Mouse (Mus musculus) forebrain, embryonic 11.5 days (tissue): ENCODE measurements around the gene Psen2. TPM values are rescaled to one million over a fixed set of nuclear protein-coding genes. Genes with fewer than 3 reads are reported as not detected.

Experiments
- ATAC-seq: fragments of 200-750 bp; cut with Nextera tagmentation; replicated peaks from 2 replicates; pipeline ENCODE4 v1.8.0; 2017; ENCODE audit warnings: moderate TSS enrichment; ENCODE audit not compliant: low FRiP score
- DNase-seq: peaks from one replicate; pipeline ENCODE4 v3.0.0-alpha.2; 2017; ENCODE audit warnings: low spot score
- H3K27ac ChIP-seq: fragments of 300-500 bp; sonication (generic); 2 replicates; pipeline ENCODE4 v1.5.1; 2014; ENCODE audit warnings: low read depth, low read length
- H3K27me3 ChIP-seq: fragments of 300-500 bp; sonication (generic); 2 replicates; pipeline ENCODE4 v1.6.1; 2014; ENCODE audit warnings: mild to moderate bottlenecking, low read length, mixed read lengths; ENCODE audit not compliant: control insufficient read depth, insufficient read depth
- H3K36me3 ChIP-seq: fragments of 300-500 bp; sonication (generic); 2 replicates; pipeline ENCODE4 v1.6.1; 2014; ENCODE audit warnings: mild to moderate bottlenecking, low read length, moderate library complexity, mixed read lengths; ENCODE audit not compliant: control insufficient read depth, insufficient read depth
- H3K4me1 ChIP-seq: fragments of 300-500 bp; sonication (generic); replicated peaks from 2 replicates; pipeline ENCODE4 v1.6.1; 2014; ENCODE audit warnings: low read length, mixed read lengths; ENCODE audit not compliant: control insufficient read depth, insufficient read depth
- H3K4me2 ChIP-seq: fragments of 300-500 bp; sonication (generic); 2 replicates; pipeline ENCODE4 v1.6.1; 2014; ENCODE audit warnings: low read depth, mild to moderate bottlenecking, low read length, moderate library complexity, mixed read lengths; ENCODE audit not compliant: severe bottlenecking
- H3K4me3 ChIP-seq: fragments of 300-500 bp; sonication (generic); 2 replicates; pipeline ENCODE4 v1.5.1; 2014; ENCODE audit warnings: low read depth, low read length
- H3K9ac ChIP-seq: fragments of 300-500 bp; sonication (generic); 2 replicates; pipeline ENCODE4 v1.6.1; 2014; ENCODE audit warnings: low read length
- H3K9me3 ChIP-seq: fragments of 300-500 bp; sonication (generic); 2 replicates; pipeline ENCODE4 v1.6.1; 2016; ENCODE audit warnings: low read length, mixed read lengths; ENCODE audit not compliant: control insufficient read depth
- WGBS: fragments of 180-500 bp; shearing (Covaris S2); extraction: QIAGEN DNeasy Blood & Tissue Kit; methylation state at CpG from one replicate; pipeline ENCODE4 v1.1.7; 2014; 5-methylcytosine and 5-hydroxymethylcytosine counted together
- polyA plus RNA-seq: library from polyadenylated mRNA; unstranded; fragments of >200 nt; fragmentation: Nextera tagmentation; extraction: Ambion mirVana; gene quantifications from 2 replicates; pipeline ENCODE4 v1.2.1, GENCODE M21; 2014

Psen2 gene
- 5.7 and 6.1 TPM in 2 replicates for polyA plus RNA-seq

DNA sequence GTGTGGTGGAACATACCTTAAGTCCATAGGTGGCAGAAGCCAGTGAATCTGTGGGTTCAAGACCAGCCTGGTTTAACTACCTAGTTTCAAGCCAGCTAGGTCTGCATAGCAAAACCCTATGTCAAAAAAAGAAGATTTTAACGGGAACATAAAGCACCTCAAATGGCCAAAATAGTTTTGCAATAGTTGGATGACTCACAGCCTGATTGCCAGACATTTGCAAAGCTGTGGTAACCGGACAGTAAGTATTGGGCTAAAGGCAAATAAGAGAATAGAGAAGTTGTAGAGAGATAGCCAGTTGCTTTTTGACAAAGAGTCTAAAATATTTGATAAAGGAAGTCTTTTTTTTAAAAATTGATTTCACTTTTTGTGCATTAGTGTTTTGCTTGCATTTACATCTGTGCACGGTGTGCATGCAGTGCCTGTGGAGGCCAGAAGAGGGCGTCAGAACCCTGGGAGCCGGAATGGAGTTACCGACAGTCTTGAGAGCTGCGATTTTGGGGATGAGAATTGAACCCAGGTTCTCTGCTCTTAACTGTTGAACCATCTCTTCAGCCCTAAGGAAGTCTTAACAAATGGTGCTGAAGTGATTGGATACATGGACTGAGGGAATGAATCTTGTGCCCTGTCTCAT is at the start of gene Psen2:
Gene Psen2, minus strand, starts transcription at position 75 of the 634 bp plus-strand sequence.
- DNase-seq, result peak; percentile 61
- Histone ChIP-seq H3K9me3 (no peaks in the 10 kb centered on the region), H3K4me1 (no peaks in the 10 kb centered on the region), H3K36me3 (no peaks in the 10 kb centered on the region), H3K4me2 (no peak within 1 kb of the TSS), H3K9ac (no peak within 1 kb of the TSS), H3K27ac (no peak within 1 kb of the TSS), H3K27me3 (0 out of 2 replicates have a peak, but pooled peaks cover 2% of the 10 kb centered on the region), H3K4me3 (no peak within 1 kb of the TSS)
- WGBS, result 21% methylated on average over 7 of the region's 7 CpGs
- no peak for ATAC-seq

DNA sequence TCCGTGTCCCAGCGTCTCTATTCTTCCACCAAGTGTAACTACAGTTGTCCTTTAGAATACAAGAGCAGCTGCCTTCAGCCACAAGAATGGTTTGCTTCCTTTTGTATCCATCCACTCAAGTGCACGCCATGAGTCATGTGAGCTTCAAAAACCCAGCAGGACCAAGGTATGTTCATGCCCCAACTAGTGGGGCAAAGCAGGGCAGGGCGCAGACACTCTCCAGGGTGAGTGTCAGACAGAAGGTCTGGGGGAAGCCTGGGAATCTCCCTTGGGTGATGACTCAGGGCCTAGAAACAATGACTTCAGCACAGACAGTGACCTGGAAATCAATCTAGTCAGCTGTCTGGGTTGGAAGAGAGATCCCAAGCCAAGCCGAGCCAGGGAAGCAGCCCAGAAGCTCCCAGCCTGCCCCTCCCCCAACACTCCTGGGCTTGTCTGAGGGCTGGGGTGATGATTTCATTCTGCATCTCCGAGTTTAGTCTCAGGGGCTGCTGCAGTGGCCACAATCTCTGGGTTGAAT is 49.6 kb upstream of the Psen2 start:
- Histone ChIP-seq H3K27me3 (no peaks in the 10 kb centered on the region), H3K4me2 (peak overlapping the region; percentile 48; the same call in 1 of the 2 replicates), H3K9me3 (no peaks in the 10 kb centered on the region), H3K9ac (no peak overlapping the region), H3K36me3 (no peaks in the 10 kb centered on the region), H3K4me3 (no peak overlapping the region), H3K27ac (0 out of 2 replicates have a peak overlapping the region, but pooled peaks have one; percentile 50), H3K4me1 (peaks cover 11% of the 10 kb centered on the region; the same call in 1 of the 2 replicates)
- ATAC-seq (peak; percentile 64), DNase-seq (peak; percentile 73)
- WGBS, result 26% methylated on average over 6 of the region's 6 CpGs

DNA sequence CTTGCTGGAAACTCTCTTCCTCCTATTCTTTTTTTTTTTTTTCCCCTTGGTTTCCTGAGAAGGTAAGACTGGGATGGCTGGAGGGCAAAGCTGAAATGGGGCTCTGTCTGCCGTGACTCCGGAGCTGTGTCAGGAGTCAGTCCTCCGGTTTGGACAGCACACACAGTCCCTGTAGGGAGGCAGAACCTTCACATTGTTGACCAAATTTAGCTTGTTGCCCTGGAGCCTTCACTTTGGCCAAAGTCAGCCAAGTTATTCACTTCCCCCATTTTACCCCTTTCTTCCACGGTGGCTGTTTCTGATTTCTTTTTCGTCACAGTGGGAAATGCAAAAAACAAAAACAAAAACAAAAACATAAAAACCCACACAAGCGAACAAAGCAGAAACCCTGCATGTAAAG is 49.0 kb upstream of the Psen2 start:
- Histone ChIP-seq H3K36me3 (no peaks in the 10 kb centered on the region), H3K4me1 (peaks cover 11% of the 10 kb centered on the region; the same call in 1 of the 2 replicates), H3K4me2 (no peak overlapping the region; the same call in 1 of the 2 replicates), H3K9me3 (no peaks in the 10 kb centered on the region), H3K27me3 (no peaks in the 10 kb centered on the region), H3K27ac (0 out of 2 replicates have a peak overlapping the region, but pooled peaks have one; percentile 37), H3K9ac (no peak overlapping the region), H3K4me3 (no peak overlapping the region)
- ATAC-seq, result no peak
- WGBS, result 60% methylated on average over 6 of the region's 6 CpGs
- DNase-seq, result no peak

DNA sequence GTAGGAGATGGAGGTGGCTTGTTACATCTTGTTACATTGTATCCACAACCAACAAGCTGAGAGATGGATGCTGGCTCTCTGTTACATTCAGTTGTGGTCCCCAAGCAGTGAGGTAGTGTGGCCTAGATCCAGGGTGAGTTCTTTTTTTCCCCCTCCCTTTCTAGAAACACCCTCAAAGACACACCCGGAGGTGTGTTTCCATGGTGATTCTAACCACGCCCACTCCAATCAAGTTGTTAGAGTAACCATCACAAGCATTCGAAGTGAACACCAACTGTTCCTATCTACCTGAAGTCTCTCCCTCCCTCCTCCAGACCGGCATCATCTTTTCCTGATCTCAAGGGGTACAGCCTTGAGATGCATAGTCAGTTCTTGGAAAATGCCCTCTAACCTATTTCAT is 45.7 kb upstream of the Psen2 start:
- no peak overlapping the region for H3K27ac ChIP-seq
- no peak overlapping the region for H3K9ac ChIP-seq
- peaks cover 11% of the 10 kb centered on the region; the same call in 1 of the 2 replicates for H3K4me1 ChIP-seq
- 80% methylated on average over 4 of the region's 4 CpGs for WGBS
- no peaks in the 10 kb centered on the region for H3K27me3 ChIP-seq
- ATAC-seq (no peak), DNase-seq (no peak)
- H3K9me3 ChIP-seq, result no peaks in the 10 kb centered on the region
- H3K36me3 ChIP-seq, result no peaks in the 10 kb centered on the region
- H3K4me3 ChIP-seq, result no peak overlapping the region
- H3K4me2 ChIP-seq, result no peak overlapping the region

DNA sequence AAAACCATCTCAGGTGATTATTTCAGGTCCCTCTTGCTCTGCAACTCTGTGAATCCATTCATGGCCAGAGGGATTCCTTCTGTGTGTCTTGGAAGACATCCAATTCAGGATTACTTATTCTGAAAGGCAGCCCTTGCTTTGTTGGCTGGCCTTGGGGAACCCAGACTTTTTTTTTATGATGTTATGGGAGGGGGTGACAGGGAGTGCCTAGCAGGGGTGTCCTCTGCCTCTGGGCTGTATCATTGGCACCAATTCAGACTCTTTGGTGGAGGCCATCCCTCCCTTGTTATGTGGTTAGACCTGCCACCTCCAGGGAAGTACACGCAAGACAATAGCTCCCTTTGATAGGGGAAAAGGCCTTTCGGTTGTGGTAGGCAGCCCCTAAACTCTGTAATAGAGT is 44.4 kb upstream of the Psen2 start:
- WGBS, result 64% methylated on average over 2 of the region's 2 CpGs

DNA sequence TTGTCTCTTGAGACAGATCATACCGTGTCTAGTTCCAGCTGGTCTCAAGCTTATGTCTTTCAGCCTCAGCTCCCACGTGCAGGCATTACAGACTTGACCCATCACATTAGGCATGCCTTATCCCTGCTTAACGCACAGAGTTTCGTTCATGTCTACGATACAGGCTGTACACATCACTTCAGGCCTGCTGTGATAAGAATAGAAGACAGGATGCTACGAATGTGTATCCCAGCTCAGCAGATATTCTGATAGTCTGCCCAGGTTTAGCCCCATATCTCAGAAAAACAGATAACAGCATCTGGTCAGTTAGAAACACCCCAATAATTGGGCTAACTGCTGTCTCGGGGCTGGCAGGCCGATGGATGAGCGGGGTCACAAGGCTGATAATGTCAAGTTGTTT is 43.7 kb upstream of the Psen2 start:
- no peak overlapping the region for H3K4me2 ChIP-seq
- no peaks in the 10 kb centered on the region for H3K27me3 ChIP-seq
- H3K36me3 ChIP-seq, result no peaks in the 10 kb centered on the region
- H3K9ac ChIP-seq, result no peak overlapping the region
- H3K9me3 ChIP-seq, result no peaks in the 10 kb centered on the region
- WGBS, result 91% methylated on average over 9 of the region's 9 CpGs
- ATAC-seq (no peak), DNase-seq (no peak)
- no peak overlapping the region for H3K4me3 ChIP-seq
- no peaks in the 10 kb centered on the region for H3K4me1 ChIP-seq
- no peak overlapping the region for H3K27ac ChIP-seq

More for the DNA sequence above, 44.4 kb upstream of the Psen2 start:
- H3K36me3 ChIP-seq, result no peaks in the 10 kb centered on the region
- H3K9me3 ChIP-seq, result no peaks in the 10 kb centered on the region
- no peak for ATAC-seq
- no peak overlapping the region for H3K9ac ChIP-seq
- H3K4me1 ChIP-seq, result peaks cover 5% of the 10 kb centered on the region; the same call in 1 of the 2 replicates
- no peak for DNase-seq
- no peaks in the 10 kb centered on the region for H3K27me3 ChIP-seq
- no peak overlapping the region for H3K4me3 ChIP-seq
- no peak overlapping the region for H3K27ac ChIP-seq
- no peak overlapping the region for H3K4me2 ChIP-seq

DNA sequence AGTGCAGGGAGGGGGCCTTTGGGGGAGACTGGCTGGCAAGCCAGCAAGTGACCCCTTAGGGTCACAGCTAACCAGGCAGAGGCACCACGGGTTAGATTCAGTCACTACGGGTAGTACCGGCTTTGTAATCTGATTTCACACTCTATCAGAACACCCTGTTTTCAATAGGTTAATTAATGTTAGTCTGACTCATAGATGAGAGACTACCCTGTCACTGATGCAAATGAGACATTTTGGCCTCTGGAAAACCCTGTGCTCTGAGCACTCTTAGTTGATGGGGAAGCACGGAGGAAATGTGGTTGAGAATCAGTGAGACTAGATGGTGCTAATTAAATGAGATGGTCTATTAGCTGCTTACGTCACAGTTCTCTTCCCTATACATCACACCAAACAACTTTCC is 40.4 kb upstream of the Psen2 start:
- 73% methylated on average over 5 of the region's 5 CpGs for WGBS
- no peak overlapping the region for H3K4me3 ChIP-seq
- H3K27ac ChIP-seq, result no peak overlapping the region
- no peaks in the 10 kb centered on the region for H3K4me1 ChIP-seq
- no peak overlapping the region for H3K9ac ChIP-seq
- no peak overlapping the region for H3K4me2 ChIP-seq
- H3K9me3 ChIP-seq, result no peaks in the 10 kb centered on the region
- DNase-seq, result no peak
- no peaks in the 10 kb centered on the region for H3K36me3 ChIP-seq
- no peak for ATAC-seq
- H3K27me3 ChIP-seq, result no peaks in the 10 kb centered on the region

DNA sequence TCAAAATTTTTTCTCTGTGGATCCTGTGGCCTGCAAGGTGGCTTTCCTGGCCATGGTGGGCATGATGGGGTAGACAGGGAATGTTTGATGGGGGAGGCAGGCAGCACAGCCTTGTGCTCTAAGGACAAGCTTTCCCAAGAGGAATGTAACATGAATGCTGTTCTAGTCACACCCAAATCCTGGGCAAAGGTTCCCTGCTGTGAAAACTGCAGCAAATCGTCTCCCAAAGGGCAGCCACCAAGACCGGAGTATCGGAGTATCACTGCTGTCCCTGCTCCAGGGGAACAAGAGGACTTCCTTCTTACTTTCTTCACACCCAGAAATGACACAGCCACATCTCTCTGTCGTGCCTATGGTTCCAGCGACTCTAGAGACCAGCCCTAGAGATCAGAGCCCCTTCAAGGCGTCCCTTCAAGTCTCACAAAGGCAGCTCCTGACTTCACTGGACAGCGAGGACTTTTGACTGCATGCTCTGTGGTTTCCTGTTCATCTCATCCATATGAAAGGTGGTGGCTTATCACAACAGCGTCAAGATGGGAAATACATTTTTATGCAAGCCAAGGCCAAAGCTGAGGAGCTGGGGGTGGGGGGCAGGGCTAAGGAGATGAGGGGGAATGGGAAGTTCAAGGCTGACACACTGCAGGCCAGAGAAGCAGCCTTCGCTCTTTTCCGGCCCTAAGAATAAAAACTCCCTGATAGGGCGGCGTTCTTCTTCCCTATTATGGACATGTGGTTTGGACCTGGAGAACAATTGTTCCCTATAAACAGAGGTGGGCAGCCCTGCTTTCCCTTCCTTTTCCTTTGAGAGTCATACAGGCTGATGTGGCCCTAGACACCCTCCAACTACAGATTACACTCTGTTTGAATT is 39.2 kb upstream of the Psen2 start:
- Histone ChIP-seq H3K27ac (no peak overlapping the region), H3K4me1 (no peaks in the 10 kb centered on the region), H3K9ac (no peak overlapping the region), H3K36me3 (no peaks in the 10 kb centered on the region), H3K4me2 (no peak overlapping the region), H3K9me3 (no peaks in the 10 kb centered on the region), H3K27me3 (no peaks in the 10 kb centered on the region), H3K4me3 (no peak overlapping the region)
- no peak for DNase-seq
- WGBS, result 65% methylated on average over 12 of the region's 12 CpGs
- no peak for ATAC-seq
